Mouse (Mus musculus): ENCODE results near the gene Tmem232. TPM values are rescaled to one million over a fixed set of nuclear protein-coding genes. Genes with fewer than 3 reads are reported as not detected.

Gene Tmem232
- polyA plus RNA-seq, 1 experiment from 2014 or later = not detected

- H3K4me3 ChIP-seq (ENCODE audit: low read depth, low read length) = no peak overlapping the region
- H3K4me1 ChIP-seq (ENCODE audit: control insufficient read depth, insufficient read depth, low read length) = no peaks in the 10 kb centered on the region
- H3K27ac ChIP-seq (ENCODE audit: low read depth, low read length) = no peak overlapping the region
- H3K4me2 ChIP-seq (ENCODE audit: low read depth) = no peak overlapping the region
- DNase-seq (ENCODE audit: low spot score) (no peak), ATAC-seq (ENCODE audit: insufficient read depth, low FRiP score, low TSS enrichment) (no peak)
- H3K9me3 ChIP-seq (ENCODE audit: control insufficient read depth, low read length) = no peaks in the 10 kb centered on the region
- H3K9ac ChIP-seq (ENCODE audit: low read length) = no peak overlapping the region
- no peaks in the 10 kb centered on the region for H3K27me3 ChIP-seq (ENCODE audit: control insufficient read depth, insufficient read depth, low read length)
- 65% methylated on average over 6 of the region's 6 CpGs for WGBS
- H3K36me3 ChIP-seq (ENCODE audit: control insufficient read depth, insufficient read depth, low read length) = no peaks in the 10 kb centered on the region
Measured at GRCm38 (mm10) chr17:65563345-65563744, 22.8 kb upstream of the Tmem232 start.

- 6% methylated on average over 5 of the region's 5 CpGs for WGBS
- no peak overlapping the region for H3K4me2 ChIP-seq (ENCODE audit: low read depth)
- H3K4me3 ChIP-seq (ENCODE audit: low read depth, low read length) = no peak overlapping the region
- H3K4me1 ChIP-seq (ENCODE audit: control insufficient read depth, insufficient read depth, low read length) = no peaks in the 10 kb centered on the region
- no peak overlapping the region for H3K27ac ChIP-seq (ENCODE audit: low read depth, low read length)
- no peaks in the 10 kb centered on the region for H3K9me3 ChIP-seq (ENCODE audit: control insufficient read depth, low read length)
- H3K36me3 ChIP-seq (ENCODE audit: control insufficient read depth, insufficient read depth, low read length) = no peaks in the 10 kb centered on the region
- no peak overlapping the region for H3K9ac ChIP-seq (ENCODE audit: low read length)
- 0 out of 2 replicates have a peak, but pooled peaks have one; percentile 33 for ATAC-seq (ENCODE audit: insufficient read depth, low FRiP score, low TSS enrichment)
- no peaks in the 10 kb centered on the region for H3K27me3 ChIP-seq (ENCODE audit: control insufficient read depth, insufficient read depth, low read length)
- peak; percentile 63 for DNase-seq (ENCODE audit: low spot score)
Measured at GRCm38 (mm10) chr17:65562761-65563160, 22.2 kb upstream of the Tmem232 start.

- H3K9me3 ChIP-seq (ENCODE audit: control insufficient read depth, low read length) = no peaks in the 10 kb centered on the region
- no peaks in the 10 kb centered on the region for H3K4me1 ChIP-seq (ENCODE audit: control insufficient read depth, insufficient read depth, low read length)
- no peak overlapping the region for H3K27ac ChIP-seq (ENCODE audit: low read depth, low read length)
- ATAC-seq (ENCODE audit: insufficient read depth, low FRiP score, low TSS enrichment) = no peak
- H3K9ac ChIP-seq (ENCODE audit: low read length) = no peak overlapping the region
- H3K4me2 ChIP-seq (ENCODE audit: low read depth) = no peak overlapping the region
- H3K4me3 ChIP-seq (ENCODE audit: low read depth, low read length) = no peak overlapping the region
- no peaks in the 10 kb centered on the region for H3K36me3 ChIP-seq (ENCODE audit: control insufficient read depth, insufficient read depth, low read length)
- WGBS = 84% methylated on average over 6 of the region's 6 CpGs
- H3K27me3 ChIP-seq (ENCODE audit: control insufficient read depth, insufficient read depth, low read length) = no peaks in the 10 kb centered on the region
- DNase-seq (ENCODE audit: low spot score) = no peak
Measured at GRCm38 (mm10) chr17:65561361-65562015, 20.9 kb upstream of the Tmem232 start.

GRCm38 (mm10) chr17:65559273-65559672, 18.7 kb upstream of the Tmem232 start:
- H3K4me3 ChIP-seq (ENCODE audit: low read depth, low read length) = no peak overlapping the region
- H3K4me1 ChIP-seq (ENCODE audit: control insufficient read depth, insufficient read depth, low read length) = no peaks in the 10 kb centered on the region
- no peaks in the 10 kb centered on the region for H3K27me3 ChIP-seq (ENCODE audit: control insufficient read depth, insufficient read depth, low read length)
- peak; percentile 51; the same call in 1 of the 2 replicates for ATAC-seq (ENCODE audit: insufficient read depth, low FRiP score, low TSS enrichment)
- no peaks in the 10 kb centered on the region for H3K9me3 ChIP-seq (ENCODE audit: control insufficient read depth, low read length)
- no peak overlapping the region for H3K9ac ChIP-seq (ENCODE audit: low read length)
- H3K27ac ChIP-seq (ENCODE audit: low read depth, low read length) = no peak overlapping the region
- no peaks in the 10 kb centered on the region for H3K36me3 ChIP-seq (ENCODE audit: control insufficient read depth, insufficient read depth, low read length)
- 55% methylated on average over 5 of the region's 5 CpGs for WGBS
- H3K4me2 ChIP-seq (ENCODE audit: low read depth) = no peak overlapping the region
- DNase-seq (ENCODE audit: low spot score) = no peak

- DNase-seq (ENCODE audit: low spot score) (no peak), ATAC-seq (ENCODE audit: insufficient read depth, low FRiP score, low TSS enrichment) (0 out of 2 replicates have a peak, but pooled peaks have one; percentile 20)
- Histone ChIP-seq H3K9me3 (ENCODE audit: control insufficient read depth, low read length) (no peaks in the 10 kb centered on the region), H3K27me3 (ENCODE audit: control insufficient read depth, insufficient read depth, low read length) (no peaks in the 10 kb centered on the region), H3K36me3 (ENCODE audit: control insufficient read depth, insufficient read depth, low read length) (no peaks in the 10 kb centered on the region), H3K4me1 (ENCODE audit: control insufficient read depth, insufficient read depth, low read length) (no peaks in the 10 kb centered on the region), H3K27ac (ENCODE audit: low read depth, low read length) (no peak overlapping the region), H3K4me3 (ENCODE audit: low read depth, low read length) (no peak overlapping the region), H3K9ac (ENCODE audit: low read length) (no peak overlapping the region), H3K4me2 (ENCODE audit: low read depth) (no peak overlapping the region)
- 58% methylated on average over 9 of the region's 9 CpGs for WGBS
Measured at GRCm38 (mm10) chr17:65558788-65559187, 18.2 kb upstream of the Tmem232 start.

- ATAC-seq (ENCODE audit: insufficient read depth, low FRiP score, low TSS enrichment) (peak; percentile 21; the same call in 1 of the 2 replicates), DNase-seq (ENCODE audit: low spot score) (peak; percentile 68)
- 41% methylated on average over 9 of the region's 9 CpGs for WGBS
- H3K9me3 ChIP-seq (ENCODE audit: control insufficient read depth, low read length) = no peaks in the 10 kb centered on the region
- no peaks in the 10 kb centered on the region for H3K27me3 ChIP-seq (ENCODE audit: control insufficient read depth, insufficient read depth, low read length)
- no peaks in the 10 kb centered on the region for H3K36me3 ChIP-seq (ENCODE audit: control insufficient read depth, insufficient read depth, low read length)
- H3K9ac ChIP-seq (ENCODE audit: low read length) = no peak overlapping the region
- no peak overlapping the region for H3K4me3 ChIP-seq (ENCODE audit: low read depth, low read length)
- no peak overlapping the region for H3K4me2 ChIP-seq (ENCODE audit: low read depth)
- no peak overlapping the region for H3K27ac ChIP-seq (ENCODE audit: low read depth, low read length)
- H3K4me1 ChIP-seq (ENCODE audit: control insufficient read depth, insufficient read depth, low read length) = no peaks in the 10 kb centered on the region
Measured at GRCm38 (mm10) chr17:65558217-65558616, 17.6 kb upstream of the Tmem232 start.

- ATAC-seq (ENCODE audit: insufficient read depth, low FRiP score, low TSS enrichment) = no peak
- WGBS = 78% methylated on average over 6 of the region's 6 CpGs
- Histone ChIP-seq H3K4me1 (ENCODE audit: control insufficient read depth, insufficient read depth, low read length) (no peaks in the 10 kb centered on the region), H3K27ac (ENCODE audit: low read depth, low read length) (no peak overlapping the region), H3K9me3 (ENCODE audit: control insufficient read depth, low read length) (no peaks in the 10 kb centered on the region), H3K36me3 (ENCODE audit: control insufficient read depth, insufficient read depth, low read length) (no peaks in the 10 kb centered on the region), H3K27me3 (ENCODE audit: control insufficient read depth, insufficient read depth, low read length) (no peaks in the 10 kb centered on the region), H3K4me2 (ENCODE audit: low read depth) (no peak overlapping the region), H3K9ac (ENCODE audit: low read length) (no peak overlapping the region), H3K4me3 (ENCODE audit: low read depth, low read length) (no peak overlapping the region)
- DNase-seq (ENCODE audit: low spot score) = no peak
Measured at GRCm38 (mm10) chr17:65557212-65557611, 16.6 kb upstream of the Tmem232 start.

GRCm38 (mm10) chr17:65556798-65557197, 16.2 kb upstream of the Tmem232 start:
- ATAC-seq (ENCODE audit: insufficient read depth, low FRiP score, low TSS enrichment) (no peak), DNase-seq (ENCODE audit: low spot score) (no peak)
- H3K27ac ChIP-seq (ENCODE audit: low read depth, low read length) = no peak overlapping the region
- H3K4me1 ChIP-seq (ENCODE audit: control insufficient read depth, insufficient read depth, low read length) = no peaks in the 10 kb centered on the region
- H3K9ac ChIP-seq (ENCODE audit: low read length) = no peak overlapping the region
- no peaks in the 10 kb centered on the region for H3K9me3 ChIP-seq (ENCODE audit: control insufficient read depth, low read length)
- no peaks in the 10 kb centered on the region for H3K27me3 ChIP-seq (ENCODE audit: control insufficient read depth, insufficient read depth, low read length)
- H3K4me2 ChIP-seq (ENCODE audit: low read depth) = no peak overlapping the region
- no peaks in the 10 kb centered on the region for H3K36me3 ChIP-seq (ENCODE audit: control insufficient read depth, insufficient read depth, low read length)
- WGBS = 76% methylated on average over 10 of the region's 10 CpGs
- H3K4me3 ChIP-seq (ENCODE audit: low read depth, low read length) = no peak overlapping the region

GRCm38 (mm10) chr17:65552426-65552997, 11.9 kb upstream of the Tmem232 start:
- H3K9me3 ChIP-seq (ENCODE audit: control insufficient read depth, low read length) = no peaks in the 10 kb centered on the region
- no peak overlapping the region for H3K4me3 ChIP-seq (ENCODE audit: low read depth, low read length)
- H3K4me1 ChIP-seq (ENCODE audit: control insufficient read depth, insufficient read depth, low read length) = no peaks in the 10 kb centered on the region
- no peak overlapping the region for H3K27ac ChIP-seq (ENCODE audit: low read depth, low read length)
- no peak for DNase-seq (ENCODE audit: low spot score)
- no peak overlapping the region for H3K9ac ChIP-seq (ENCODE audit: low read length)
- no peak for ATAC-seq (ENCODE audit: insufficient read depth, low FRiP score, low TSS enrichment)
- WGBS = 85% methylated on average over 12 of the region's 12 CpGs
- H3K27me3 ChIP-seq (ENCODE audit: control insufficient read depth, insufficient read depth, low read length) = no peaks in the 10 kb centered on the region
- H3K4me2 ChIP-seq (ENCODE audit: low read depth) = no peak overlapping the region
- H3K36me3 ChIP-seq (ENCODE audit: control insufficient read depth, insufficient read depth, low read length) = no peaks in the 10 kb centered on the region
